Mouse (Mus musculus) embryonic fibroblast, embryonic 13.5 days (primary cell): Measurements from ENCODE around the gene Zp1. TPM values are rescaled to one million over a fixed set of nuclear protein-coding genes. Genes with fewer than 3 reads are reported as not detected.
A peak's percentile ranks its signal among the peaks of the same experiment; 100 is the strongest.

Source experiments
- H3K27ac ChIP-seq: 2 replicates; pipeline ENCODE4 v1.5.1; 2012; ENCODE audit warnings: low read length, control low read depth, inconsistent platforms; ENCODE audit not compliant: insufficient read depth
- H3K4me1 ChIP-seq: 2 replicates; pipeline ENCODE4 v1.6.1; 2011; ENCODE audit warnings: low read length; ENCODE audit not compliant: control insufficient read depth, insufficient read depth
- H3K4me3 ChIP-seq: 2 replicates; pipeline ENCODE4 v1.5.1; 2011; ENCODE audit warnings: mild to moderate bottlenecking, control low read depth, low read length; ENCODE audit not compliant: insufficient read depth
- CTCF ChIP-seq: IDR thresholded peaks from 2 replicates; pipeline ENCODE4 v1.5.1; 2011; ENCODE audit warnings: mild to moderate bottlenecking, control low read depth, low read length, moderate library complexity, borderline replicate concordance; ENCODE audit not compliant: insufficient read depth
- POLR2A ChIP-seq: IDR thresholded peaks from 2 replicates; pipeline ENCODE4 v1.6.1; 2011; ENCODE audit warnings: low read depth, mild to moderate bottlenecking, control low read depth, low read length, moderate library complexity
- polyA plus RNA-seq: library from polyadenylated mRNA; stranded (reverse); fragments of >200 nt; gene quantifications from 2 replicates; pipeline ENCODE4 v1.2.4, GENCODE M21; 2011; ENCODE audit warnings: low read depth; ENCODE audit not compliant: missing spikeins, insufficient read length

The Zp1 gene
- polyA plus RNA-seq, 1 experiment = not detected

DNA sequence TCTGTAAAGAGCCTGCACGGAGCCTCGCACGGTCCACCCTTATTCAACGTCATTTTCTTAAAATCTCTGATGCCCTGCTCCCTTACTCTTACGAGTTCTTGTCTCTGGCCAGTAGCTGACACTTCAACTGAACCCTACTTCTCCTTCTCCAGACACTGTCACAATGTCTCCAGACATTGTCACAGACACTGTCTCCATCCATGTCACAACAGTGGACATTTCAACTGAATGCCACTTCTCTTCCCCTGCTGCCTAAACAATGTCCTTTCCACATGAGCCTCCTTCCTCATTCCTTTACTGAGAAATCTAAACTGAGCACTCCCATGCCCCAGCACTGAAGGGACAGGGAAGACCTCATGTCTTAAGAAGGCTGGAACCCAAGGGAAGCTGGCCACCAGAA is 26.8 kb upstream of the Zp1 start:
- H3K4me1 ChIP-seq = peaks cover 11% of the 10 kb centered on the region
- H3K27ac ChIP-seq = no peak overlapping the region
- TF ChIP-seq CTCF (no peak), POLR2A (no peak)

DNA sequence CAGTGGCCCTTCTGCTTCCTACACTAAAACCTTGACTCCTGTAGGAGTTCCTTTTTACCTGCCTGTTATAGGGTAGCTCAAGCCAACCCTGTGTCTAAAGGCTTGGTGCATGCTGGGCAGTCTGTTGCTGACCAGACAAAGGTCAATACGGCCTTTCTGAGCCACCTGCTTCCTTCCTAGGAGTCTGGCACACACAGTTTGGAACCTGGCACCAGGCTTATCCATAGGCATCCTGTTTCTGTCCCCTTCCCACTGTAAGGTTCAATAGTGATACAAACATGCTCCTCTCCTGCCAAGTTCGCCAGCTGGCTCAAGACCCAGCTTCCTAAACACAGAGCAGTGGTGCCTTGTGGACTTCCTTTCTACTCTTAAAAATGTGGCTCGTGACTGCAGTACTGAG is 26.1 kb upstream of the Zp1 start:
- peaks cover 8% of the 10 kb centered on the region for H3K4me1 ChIP-seq
- TF ChIP-seq POLR2A = no peak
- no peak for TF ChIP-seq CTCF
- H3K27ac ChIP-seq = no peak overlapping the region
- H3K4me3 ChIP-seq = peak overlapping the region; percentile 84

More for the DNA sequence above, 26.8 kb upstream of the Zp1 start:
- peak overlapping the region; percentile 84 for H3K4me3 ChIP-seq

DNA sequence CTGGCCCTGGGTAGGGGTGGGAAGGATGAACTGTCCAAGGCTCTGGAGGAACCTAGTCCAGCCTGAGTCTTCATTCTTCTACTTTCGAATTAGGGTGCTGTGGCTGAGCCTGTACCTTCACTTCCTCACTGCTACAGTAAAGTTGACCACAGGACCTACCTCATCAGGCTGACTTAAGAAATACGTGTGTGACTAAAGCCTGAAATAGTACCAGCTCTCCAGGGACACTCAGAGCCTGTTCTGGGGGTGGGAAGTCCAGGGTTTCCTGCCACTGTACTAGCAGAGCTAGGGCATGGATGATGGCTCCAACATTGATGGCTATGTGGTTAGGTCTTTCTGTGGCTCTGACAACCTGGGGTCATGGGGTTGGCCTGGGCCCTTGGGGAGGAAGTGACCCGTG is 23.5 kb upstream of the Zp1 start:
- no peak overlapping the region for H3K27ac ChIP-seq
- peaks cover 7% of the 10 kb centered on the region; the same call in 1 of the 2 replicates for H3K4me1 ChIP-seq
- no peak overlapping the region for H3K4me3 ChIP-seq
- TF ChIP-seq CTCF = no peak
- TF ChIP-seq POLR2A = no peak

DNA sequence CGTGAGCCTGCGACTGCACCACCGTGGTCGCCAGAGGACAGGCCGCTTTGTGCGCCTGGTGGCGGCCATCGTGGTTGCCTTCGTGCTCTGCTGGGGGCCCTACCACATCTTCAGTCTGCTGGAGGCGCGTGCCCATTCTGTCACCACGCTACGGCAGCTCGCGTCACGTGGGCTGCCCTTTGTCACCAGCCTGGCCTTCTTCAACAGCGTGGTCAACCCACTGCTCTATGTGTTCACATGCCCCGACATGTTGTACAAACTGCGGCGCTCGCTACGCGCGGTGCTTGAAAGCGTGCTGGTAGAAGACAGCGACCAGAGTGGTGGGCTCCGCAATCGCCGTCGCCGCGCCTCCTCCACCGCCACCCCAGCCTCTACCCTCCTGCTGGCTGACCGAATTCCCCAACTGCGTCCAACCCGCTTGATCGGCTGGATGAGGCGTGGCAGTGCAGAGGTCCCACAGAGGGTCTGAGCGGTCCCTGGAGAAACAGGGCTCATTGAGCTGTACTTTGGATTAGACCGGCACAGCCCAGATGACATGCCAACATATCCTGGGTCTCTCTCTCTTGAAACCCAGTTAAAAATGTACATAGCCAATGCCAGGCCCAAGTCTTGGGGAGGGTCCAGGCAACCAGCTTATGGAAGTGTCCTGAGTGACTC is 20.5 kb upstream of the Zp1 start:
- Histone ChIP-seq H3K27ac (no peak overlapping the region), H3K4me3 (no peak overlapping the region), H3K4me1 (no peaks in the 10 kb centered on the region)
- TF ChIP-seq CTCF (no peak), POLR2A (0 out of 2 replicates have a peak, but pooled peaks have one; percentile 25)

DNA sequence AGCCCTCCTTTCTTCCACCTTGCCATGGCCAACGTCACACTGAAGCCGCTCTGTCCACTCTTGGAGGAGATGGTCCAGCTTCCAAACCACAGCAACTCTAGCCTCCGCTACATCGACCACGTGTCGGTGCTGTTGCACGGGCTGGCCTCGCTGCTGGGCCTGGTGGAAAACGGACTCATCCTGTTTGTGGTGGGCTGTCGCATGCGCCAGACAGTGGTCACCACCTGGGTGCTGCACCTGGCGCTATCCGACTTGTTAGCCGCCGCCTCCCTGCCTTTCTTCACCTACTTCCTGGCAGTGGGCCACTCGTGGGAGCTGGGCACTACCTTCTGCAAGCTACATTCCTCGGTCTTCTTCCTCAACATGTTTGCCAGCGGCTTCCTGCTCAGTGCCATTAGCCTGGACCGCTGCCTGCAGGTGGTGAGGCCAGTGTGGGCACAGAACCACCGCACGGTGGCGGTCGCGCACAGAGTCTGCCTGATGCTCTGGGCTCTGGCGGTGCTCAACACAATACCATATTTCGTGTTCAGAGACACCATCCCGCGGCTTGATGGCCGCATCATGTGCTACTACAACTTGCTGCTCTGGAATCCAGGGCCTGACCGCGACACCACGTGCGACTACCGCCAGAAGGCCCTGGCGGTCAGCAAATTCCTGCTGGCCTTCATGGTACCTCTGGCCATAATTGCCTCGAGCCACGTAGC is 19.8 kb upstream of the Zp1 start:
- peak; percentile 93 for TF ChIP-seq CTCF
- no peak for TF ChIP-seq POLR2A
- H3K4me3 ChIP-seq = no peak overlapping the region
- H3K4me1 ChIP-seq = no peaks in the 10 kb centered on the region
- H3K27ac ChIP-seq = no peak overlapping the region

DNA sequence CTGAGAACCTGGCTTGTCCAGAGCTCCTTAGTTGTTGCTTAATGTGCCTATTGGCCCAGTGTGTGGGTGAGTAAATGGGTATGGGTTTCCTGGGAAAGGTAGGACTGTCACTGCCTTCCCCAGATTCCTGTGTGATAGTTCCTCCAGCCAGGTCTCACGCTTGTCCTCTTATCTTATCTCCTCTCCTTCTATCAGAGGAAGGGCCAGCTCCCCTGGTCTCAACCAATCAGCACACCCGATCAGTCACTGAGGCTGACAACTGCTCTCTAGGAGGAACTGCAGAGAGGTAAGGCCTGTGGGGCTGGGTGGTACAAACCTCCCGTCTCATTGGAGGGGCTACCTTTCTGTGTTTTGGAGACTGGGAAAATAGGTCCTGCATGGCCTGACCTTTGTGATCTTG is 18.3 kb upstream of the Zp1 start:
- Histone ChIP-seq H3K4me1 (no peaks in the 10 kb centered on the region), H3K4me3 (no peak overlapping the region), H3K27ac (no peak overlapping the region)
- TF ChIP-seq CTCF (no peak), POLR2A (no peak)

DNA sequence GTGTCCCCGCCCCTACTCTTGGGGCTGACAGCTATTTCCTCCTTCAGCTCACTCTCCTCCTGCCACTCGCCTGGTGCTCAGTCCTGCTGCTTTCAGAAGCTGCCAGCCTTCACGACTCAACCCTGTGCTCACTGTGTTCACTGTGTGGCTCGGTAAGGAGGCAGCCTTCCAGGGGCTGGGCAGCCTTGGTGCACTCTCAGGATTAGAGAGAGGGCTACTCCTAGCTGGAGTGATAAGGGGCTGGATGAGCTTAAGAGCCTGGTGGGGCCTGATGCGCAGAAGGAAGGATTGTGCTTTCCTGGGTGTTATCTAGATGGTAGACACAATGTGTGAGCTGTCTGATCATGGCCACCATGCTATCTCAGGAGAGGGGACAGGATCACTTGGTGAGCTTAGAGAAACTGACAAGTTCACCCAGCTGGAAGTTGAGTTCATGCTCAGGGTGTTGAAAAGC is 16.7 kb upstream of the Zp1 start, which contains the start of gene Ptgdr2:
Ptgdr2 (plus strand) TSS at position 51 of the 454 bp plus-strand sequence.
- TF ChIP-seq CTCF = no peak
- TF ChIP-seq POLR2A = no peak
- no peaks in the 10 kb centered on the region for H3K4me1 ChIP-seq
- H3K4me3 ChIP-seq = no peak within 1 kb of the TSS
- no peak within 1 kb of the TSS for H3K27ac ChIP-seq

DNA sequence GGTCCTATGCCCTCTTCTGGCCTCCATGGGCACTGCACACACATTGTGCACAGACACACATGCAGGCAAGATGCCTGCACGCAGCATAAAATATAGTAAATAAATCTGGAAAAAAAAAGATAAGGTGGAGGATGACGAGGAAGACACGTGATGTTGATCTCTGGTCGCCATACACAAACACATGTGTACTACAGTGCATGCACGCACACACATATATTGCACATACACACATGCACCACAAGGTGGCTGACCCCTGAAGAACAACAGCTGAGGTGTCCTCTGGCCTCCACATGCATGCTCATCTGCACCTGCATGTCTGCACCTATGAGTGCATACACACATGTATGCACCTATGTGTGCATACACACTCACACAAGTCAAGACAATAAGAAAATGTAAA is 15.6 kb upstream of the Zp1 start:
- Histone ChIP-seq H3K4me1 (no peaks in the 10 kb centered on the region), H3K4me3 (no peak overlapping the region), H3K27ac (no peak overlapping the region)
- TF ChIP-seq POLR2A (no peak), CTCF (no peak; the same call in 1 of the 2 replicates)

DNA sequence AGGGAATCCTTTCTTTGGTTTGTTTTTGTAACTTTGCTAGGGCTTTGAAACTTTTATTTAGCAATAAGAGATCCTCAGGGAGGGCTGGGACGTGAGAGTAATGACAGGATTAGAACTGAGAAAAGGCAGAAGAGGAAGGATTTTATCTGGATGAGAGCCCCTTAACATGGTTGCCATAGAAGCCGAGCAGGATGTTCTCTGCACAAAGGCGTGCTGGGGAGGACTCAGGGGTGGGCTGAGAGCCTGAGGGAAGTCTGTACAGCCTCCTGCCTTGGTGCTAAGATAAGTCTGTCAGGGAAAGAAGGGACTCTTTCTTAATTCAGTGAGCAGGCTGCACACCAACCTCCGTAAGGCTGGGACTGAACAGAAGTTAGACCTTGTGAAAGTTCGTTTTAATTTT is 14.6 kb upstream of the Zp1 start:
- TF ChIP-seq CTCF (no peak), POLR2A (no peak)

DNA sequence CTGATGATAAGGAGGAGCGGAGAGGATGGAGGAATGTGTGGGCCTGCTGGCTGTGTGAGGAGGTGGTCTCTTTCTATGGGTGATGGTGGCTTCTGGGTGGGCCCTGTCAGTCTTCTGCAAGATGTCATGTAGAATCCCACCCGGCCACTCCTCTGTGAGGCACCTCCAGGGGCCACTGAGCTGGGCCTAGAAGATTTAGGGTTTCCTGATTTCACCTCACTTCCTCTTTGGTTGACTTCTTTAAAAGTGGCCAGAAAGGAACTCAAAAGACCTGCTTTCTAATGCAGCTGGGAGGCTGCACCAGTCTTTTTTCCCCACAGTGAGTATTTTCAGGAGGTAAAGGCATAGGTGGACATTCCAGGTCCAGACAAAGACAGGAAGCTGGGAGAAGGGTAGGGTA is 10.2 kb upstream of the Zp1 start:
- Histone ChIP-seq H3K4me1 (peaks cover 7% of the 10 kb centered on the region), H3K4me3 (no peak overlapping the region)
- TF ChIP-seq CTCF (no peak), POLR2A (no peak)

More for the DNA sequence above, 14.6 kb upstream of the Zp1 start:
- Histone ChIP-seq H3K27ac (no peak overlapping the region), H3K4me3 (no peak overlapping the region), H3K4me1 (no peaks in the 10 kb centered on the region)

DNA sequence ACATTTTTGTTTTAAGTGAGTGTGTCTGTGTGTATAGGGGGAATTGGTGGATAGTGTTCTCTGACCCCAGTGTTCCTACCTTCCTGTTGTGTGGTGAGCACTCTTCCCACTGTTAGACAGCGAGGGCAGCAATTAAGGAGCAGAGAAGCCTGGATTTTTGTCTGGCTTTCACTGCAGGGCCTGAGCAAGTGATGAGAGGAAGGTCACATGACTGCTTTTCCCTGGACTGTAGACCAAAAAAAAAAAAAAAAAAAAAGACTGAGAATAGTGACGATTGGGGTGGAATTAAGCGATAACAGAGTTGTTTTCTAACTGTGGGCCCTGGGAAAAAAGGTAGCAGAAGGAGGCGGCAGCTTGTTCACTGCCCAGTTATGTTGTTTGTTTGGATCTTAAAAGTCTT is 6.2 kb upstream of the Zp1 start:
- H3K4me1 ChIP-seq = peaks cover 11% of the 10 kb centered on the region
- H3K27ac ChIP-seq = peak overlapping the region; percentile 24
- H3K4me3 ChIP-seq = no peak overlapping the region
- TF ChIP-seq POLR2A = no peak
- TF ChIP-seq CTCF = no peak

More for the DNA sequence above, 10.2 kb upstream of the Zp1 start:
- H3K27ac ChIP-seq = no peak overlapping the region
